Mouse (Mus musculus) embryonic facial prominence, embryonic 11.5 days (tissue): ENCODE results near the gene Olfr1381. TPM values are rescaled to one million over a fixed set of nuclear protein-coding genes. Genes with fewer than 3 reads are reported as not detected.
"Not testable (repeated sequence)": the region's sequence is repeated elsewhere in the genome, so short reads cannot be mapped to it uniquely, and the experiment has no call there.

Source experiments
- ATAC-seq: fragments of 200-750 bp; cut with Nextera tagmentation; replicated peaks from 2 replicates; pipeline ENCODE4 v1.8.0; 2017; ENCODE audit warnings: low read depth; ENCODE audit not compliant: insufficient number of reproducible peaks, low FRiP score, low TSS enrichment
- DNase-seq: peaks from one replicate; pipeline ENCODE4 v3.0.0-alpha.2; 2015; ENCODE audit warnings: low spot score
- H3K27ac ChIP-seq: fragments of 300-500 bp; sonication (generic); replicated peaks from 2 replicates; pipeline ENCODE4 v1.5.1; 2014; ENCODE audit warnings: mild to moderate bottlenecking, low read depth, low read length, control low read depth
- H3K27me3 ChIP-seq: fragments of 300-500 bp; sonication (generic); 2 replicates; pipeline ENCODE4 v1.6.1; 2014; ENCODE audit warnings: mild to moderate bottlenecking, low read length, moderate library complexity, mixed read lengths; ENCODE audit not compliant: control insufficient read depth, insufficient read depth
- H3K36me3 ChIP-seq: fragments of 300-500 bp; sonication (generic); replicated peaks from 2 replicates; pipeline ENCODE4 v1.6.1; 2014; ENCODE audit warnings: low read depth, mild to moderate bottlenecking, low read length, moderate library complexity, mixed read lengths; ENCODE audit not compliant: control insufficient read depth, insufficient read depth
- H3K4me1 ChIP-seq: fragments of 300-500 bp; sonication (generic); 2 replicates; pipeline ENCODE4 v1.6.1; 2014; ENCODE audit warnings: low read length, mixed read lengths; ENCODE audit not compliant: control insufficient read depth, insufficient read depth
- H3K4me2 ChIP-seq: fragments of 300-500 bp; sonication (generic); 2 replicates; pipeline ENCODE4 v1.6.1; 2014; ENCODE audit warnings: low read depth, mild to moderate bottlenecking, control low read depth, low read length, moderate library complexity
- H3K4me3 ChIP-seq: fragments of 300-500 bp; sonication (generic); 2 replicates; pipeline ENCODE4 v1.5.1; 2014; ENCODE audit warnings: low read depth, low read length, control low read depth
- H3K9ac ChIP-seq: fragments of 300-500 bp; sonication (generic); replicated peaks from 2 replicates; pipeline ENCODE4 v1.6.1; 2014; ENCODE audit warnings: mild to moderate bottlenecking, control low read depth, low read length
- H3K9me3 ChIP-seq: fragments of 300-500 bp; sonication (generic); replicated peaks from 2 replicates; pipeline ENCODE4 v1.6.1; 2016; ENCODE audit warnings: mild to moderate bottlenecking, low read length, inconsistent platforms, mixed read lengths; ENCODE audit not compliant: control insufficient read depth
- WGBS: fragments of 180-500 bp; shearing (Covaris S2); extraction: QIAGEN DNeasy Blood & Tissue Kit; methylation state at CpG from one replicate; pipeline ENCODE4 v1.1.7; 2014; 5-methylcytosine and 5-hydroxymethylcytosine counted together
- polyA plus RNA-seq: library from polyadenylated mRNA; unstranded; fragments of >200 nt; fragmentation: Nextera tagmentation; extraction: Ambion mirVana; gene quantifications from 2 replicates; pipeline ENCODE4 v1.2.1, GENCODE M21; 2014

Gene Olfr1381
- polyA plus RNA-seq, 1 experiment from 2014 or later, result not detected

GRCm38 (mm10) chr11:49575054-49575453, 31.8 kb downstream of the Olfr1381 start:
- H3K27me3 ChIP-seq, H3K9ac ChIP-seq, H3K4me1 ChIP-seq, H3K4me2 ChIP-seq, ATAC-seq, H3K9me3 ChIP-seq, H3K4me3 ChIP-seq, H3K27ac ChIP-seq, H3K36me3 ChIP-seq: not testable (repeated sequence)
- WGBS, result 42% methylated on average over 2 of the region's 2 CpGs
- peak; percentile 40 for DNase-seq

- not testable (repeated sequence) for H3K9me3 ChIP-seq, H3K27ac ChIP-seq, ATAC-seq, H3K4me2 ChIP-seq, H3K4me1 ChIP-seq, H3K9ac ChIP-seq, DNase-seq, H3K36me3 ChIP-seq, H3K27me3 ChIP-seq, H3K4me3 ChIP-seq
- WGBS, result 86% methylated on average over 8 of the region's 8 CpGs
Measured at GRCm38 (mm10) chr11:49580452-49580851, 37.2 kb downstream of the Olfr1381 start.

GRCm38 (mm10) chr11:49590213-49590612, 47.0 kb downstream of the Olfr1381 start:
- WGBS, result 92% methylated on average over 19 of the region's 19 CpGs
- H3K36me3 ChIP-seq, result no peaks in the 10 kb centered on the region
- no peaks in the 10 kb centered on the region for H3K9me3 ChIP-seq

GRCm38 (mm10) chr11:49597149-49597548, 53.9 kb downstream of the Olfr1381 start:
- H3K27ac ChIP-seq, H3K9ac ChIP-seq, DNase-seq, H3K36me3 ChIP-seq, H3K4me2 ChIP-seq, H3K27me3 ChIP-seq, H3K4me3 ChIP-seq, H3K4me1 ChIP-seq, ATAC-seq, H3K9me3 ChIP-seq: not testable (repeated sequence)
- 75% methylated on average over 2 of the region's 2 CpGs for WGBS

More at GRCm38 (mm10) chr11:49590213-49590612, 47.0 kb downstream of the Olfr1381 start:
- ATAC-seq, result no peak
- Histone ChIP-seq H3K4me3 (no peak overlapping the region), H3K27me3 (no peaks in the 10 kb centered on the region), H3K9ac (no peak overlapping the region), H3K4me2 (no peak overlapping the region), H3K27ac (no peak overlapping the region), H3K4me1 (no peaks in the 10 kb centered on the region)
- no peak for DNase-seq

Other genes with a start within 250 kb of the Olfr1381 start
- gene Olfr10, start 238.7 kb upstream of the Olfr1381 start, polyA plus RNA-seq, result not detected in 2 replicates
- gene Olfr1391, start 220.7 kb upstream of the Olfr1381 start, polyA plus RNA-seq, result not detected in 2 replicates
- gene Olfr1390, start 208.3 kb upstream of the Olfr1381 start, polyA plus RNA-seq, result not detected in 2 replicates
- gene Olfr1389, start 120.4 kb upstream of the Olfr1381 start, polyA plus RNA-seq, result not detected in 2 replicates
- 0.22 and 0.38 TPM in 2 replicates for gene Olfr1388, start 106.8 kb upstream of the Olfr1381 start, polyA plus RNA-seq
- not detected in 2 replicates for gene Olfr1387, start 88.1 kb upstream of the Olfr1381 start, polyA plus RNA-seq
- gene Olfr1386, start 78.4 kb upstream of the Olfr1381 start, polyA plus RNA-seq, result not detected in 2 replicates
- not detected in 2 replicates for gene Olfr1385, start 54.4 kb upstream of the Olfr1381 start, polyA plus RNA-seq
- not detected in 2 replicates for gene Olfr1384, start 36.7 kb upstream of the Olfr1381 start, polyA plus RNA-seq
- not detected in 2 replicates for gene Olfr1383, start 23.8 kb upstream of the Olfr1381 start, polyA plus RNA-seq
- gene Olfr1382, start 15.2 kb upstream of the Olfr1381 start, polyA plus RNA-seq, result not detected in 2 replicates
- gene Olfr1380, start 13.4 kb downstream of the Olfr1381 start, polyA plus RNA-seq, result not detected in 2 replicates
- gene Flt4, start 65.8 kb downstream of the Olfr1381 start, polyA plus RNA-seq, result 3.6 and 4.2 TPM in 2 replicates
- not detected in 2 replicates for gene Scgb3a1, start 120.2 kb downstream of the Olfr1381 start, polyA plus RNA-seq
- 49.9 and 56.5 TPM in 2 replicates for gene Cnot6, start 169.3 kb downstream of the Olfr1381 start, polyA plus RNA-seq